ENCODE assay signal across 28 mouse cellular contexts in the genomic region with DNA sequence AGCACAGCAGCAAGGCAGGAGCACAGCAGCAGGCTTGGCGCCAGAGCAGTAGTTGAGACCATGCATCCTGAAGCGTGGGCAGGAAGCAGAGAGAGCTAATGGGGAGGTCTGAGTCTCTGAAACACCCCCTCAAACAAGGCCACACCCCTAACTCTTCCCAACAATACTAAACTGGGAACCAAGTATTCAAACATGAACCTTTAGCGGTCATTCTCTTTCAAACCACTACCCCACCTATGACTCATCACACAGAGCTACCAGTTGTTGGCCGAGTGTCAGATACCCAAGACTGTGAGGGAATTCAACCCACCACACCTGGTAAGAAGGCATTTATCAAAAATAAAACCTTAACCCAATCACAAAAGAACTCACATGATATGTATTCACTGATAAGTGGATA. TPM values are rescaled to one million over a fixed set of nuclear protein-coding genes. Genes with fewer than 3 reads are reported as not detected.
A peak's percentile ranks its signal among the peaks of the same experiment; 100 is the strongest.
DNase-seq lines count a peak whose midpoint lies in the region; ATAC-seq and TF ChIP-seq lines count a peak whose summit lies in the region.
"Had no signal": no experiment of that assay in that cellular context is flagged by ENCODE, and none has a peak within 500 bp of the region (broad histone marks: within the 10 kb centered on the region; RNA-seq: fewer than 3 reads in every experiment).

No protein-coding gene starts in this region.

- no peak for TF ChIP-seq EP300 in MEL (IDR thresholded peaks at IDR 0.05; ENCODE audit: low read depth in 1 of 2, low read length in 2 of 2)

- no peak for TF ChIP-seq CTCF in MEL (IDR thresholded peaks at IDR 0.05 in 2 of 3, conservative IDR thresholded peaks at IDR 0.05 in 1 of 3; ENCODE audit: control insufficient read depth in 1 of 3, insufficient read depth in 1 of 3, low read depth in 2 of 3, low read length in 3 of 3, poor library complexity in 1 of 3, severe bottlenecking in 1 of 3)
- TF ChIP-seq CTCF in cerebellum, adult 2 months (IDR thresholded peaks at IDR 0.05; ENCODE audit: borderline replicate concordance, insufficient read depth, low read depth, low read length), result no peak

- H3ac ChIP-seq in myocyte (ENCODE audit: control insufficient read depth, insufficient read length), result no peak overlapping the region

- H3K9ac ChIP-seq in midbrain, embryonic 11.5 days (ENCODE audit: low read length), result no peak overlapping the region
- no peak overlapping the region for H3K9ac ChIP-seq in midbrain, embryonic 16.5 days (ENCODE audit: low read depth, low read length)
- no peak overlapping the region for H3K9ac ChIP-seq in MEL (ENCODE audit: control insufficient read depth, low read depth, low read length, poor library complexity, severe bottlenecking)
- H3K9ac ChIP-seq in forebrain, embryonic 13.5 days, result no peak overlapping the region
- H3K9ac ChIP-seq: embryonic facial prominence, embryonic 13.5 days; forebrain, embryonic 12.5 days; heart, embryonic 12.5 days; hindbrain, embryonic 14.5 days had no signal

- H3K27ac ChIP-seq in midbrain, embryonic 11.5 days (ENCODE audit: low read depth, low read length), result no peak overlapping the region
- no peak overlapping the region for H3K27ac ChIP-seq in midbrain, embryonic 16.5 days (ENCODE audit: low read length)
- H3K27ac ChIP-seq in MEL (ENCODE audit: control insufficient read depth, low read depth, low read length), result no peak overlapping the region
- H3K27ac ChIP-seq in forebrain, embryonic 13.5 days, result no peak overlapping the region
- no peak overlapping the region for H3K27ac ChIP-seq in cerebellum, adult 2 months (ENCODE audit: insufficient read depth, low read length)
- H3K27ac ChIP-seq: embryonic facial prominence, embryonic 10.5 days; embryonic facial prominence, embryonic 13.5 days; forebrain, embryonic 12.5 days; hindbrain, embryonic 10.5 days; hindbrain, embryonic 14.5 days had no signal

- intact Hi-C loops in heart, postnatal 10 days (cut with DNase I), result no loop called here

- no peaks in the 10 kb centered on the region for H3K36me3 ChIP-seq in midbrain, embryonic 11.5 days (ENCODE audit: control insufficient read depth, insufficient read depth, low read length)
- no peaks in the 10 kb centered on the region for H3K36me3 ChIP-seq in midbrain, embryonic 16.5 days (ENCODE audit: control insufficient read depth, insufficient read depth, low read length)
- H3K36me3 ChIP-seq in MEL (ENCODE audit: control insufficient read depth in 1 of 2, insufficient read depth in 2 of 2, low read length in 2 of 2) (peaks cover 0 to 5% of the 10 kb centered on the region in 2 experiments; a peak in 2 of 4 replicates), myocyte (ENCODE audit: control insufficient read depth, insufficient read depth) (no peaks in the 10 kb centered on the region)
- H3K36me3 ChIP-seq in forebrain, embryonic 13.5 days (ENCODE audit: poor library complexity, severe bottlenecking), result no peaks in the 10 kb centered on the region
- H3K36me3 ChIP-seq: embryonic facial prominence, embryonic 10.5 days; embryonic facial prominence, embryonic 13.5 days; forebrain, embryonic 12.5 days; G1E; heart, embryonic 12.5 days; hindbrain, embryonic 10.5 days had no signal

- peak; percentile 81 for DNase-seq in heart, adult 11 months
- DNase-seq in heart, postnatal 10 days, result no peak
- peak; percentile 17 for DNase-seq in midbrain, embryonic 11.5 days (ENCODE audit: low spot score, missing footprints)
- peak; percentile 30 for DNase-seq in MEL (ENCODE audit: low read depth, low spot score)
- no peak for DNase-seq in cerebellum, adult 2 months
- DNase-seq: adrenal gland, adult 2 months; adrenal gland, postnatal 14 days; cerebellum, adult 11 months; cerebellum, adult 8-10 months; cerebellum, postnatal 10 days; cerebellum, postnatal 36 days; embryo, embryonic 11 days; gastrocnemius, postnatal 10 days; gastrocnemius, postnatal 36 days; heart, adult 18-20 months had no signal

- H3K79me2 ChIP-seq in MEL (ENCODE audit: control insufficient read depth, insufficient read depth, low read length, poor library complexity) (no peaks in the 10 kb centered on the region), myocyte (ENCODE audit: control insufficient read depth, insufficient read depth) (no peaks in the 10 kb centered on the region)

- WGBS in midbrain, embryonic 11.5 days, result 91% methylated on average over 4 of the region's 4 CpGs
- 76% methylated on average over 4 of the region's 4 CpGs for WGBS in midbrain, embryonic 16.5 days
- 73% methylated on average over 4 of the region's 4 CpGs for WGBS in forebrain, embryonic 13.5 days
- 68% methylated on average over 4 of the region's 4 CpGs for WGBS in cerebellum, adult 2 months

- H3K9me3 ChIP-seq in midbrain, embryonic 11.5 days (ENCODE audit: control insufficient read depth, low read length), result no peaks in the 10 kb centered on the region
- no peaks in the 10 kb centered on the region for H3K9me3 ChIP-seq in midbrain, embryonic 16.5 days (replicated peaks; ENCODE audit: control insufficient read depth, low read length, poor library complexity, severe bottlenecking)
- no peaks in the 10 kb centered on the region for H3K9me3 ChIP-seq in MEL (replicated peaks; ENCODE audit: insufficient read depth, low read length)
- no peaks in the 10 kb centered on the region for H3K9me3 ChIP-seq in forebrain, embryonic 13.5 days (replicated peaks)
- H3K9me3 ChIP-seq: embryonic facial prominence, embryonic 10.5 days; embryonic facial prominence, embryonic 13.5 days; forebrain, embryonic 12.5 days; G1E; heart, embryonic 12.5 days; hindbrain, embryonic 10.5 days had no signal

- no peak for TF ChIP-seq POLR2A in MEL (IDR thresholded peaks at IDR 0.05; ENCODE audit: control insufficient read depth in 1 of 2, insufficient read depth in 1 of 2, low read depth in 1 of 2, low read length in 2 of 2, poor library complexity in 1 of 2)
- TF ChIP-seq POLR2A in myocyte (IDR thresholded peaks at IDR 0.05; ENCODE audit: insufficient read length, low read depth), result no peak
- no peak for TF ChIP-seq POLR2A in cerebellum, adult 2 months (IDR thresholded peaks at IDR 0.05; ENCODE audit: borderline replicate concordance, insufficient read depth, low read length)

- no peak for ATAC-seq in midbrain, embryonic 11.5 days (ENCODE audit: low FRiP score)
- no peak for ATAC-seq in midbrain, embryonic 16.5 days
- ATAC-seq in forebrain, embryonic 13.5 days, result no peak
- ATAC-seq: forebrain, embryonic 16.5 days; intestine, postnatal 0 days had no signal

- H3K4me2 ChIP-seq in midbrain, embryonic 11.5 days, result no peak overlapping the region
- no peak overlapping the region for H3K4me2 ChIP-seq in midbrain, embryonic 16.5 days (ENCODE audit: low read length)
- H3K4me2 ChIP-seq in myocyte (ENCODE audit: low read depth), result peak overlapping the region; percentile 44
- H3K4me2 ChIP-seq in forebrain, embryonic 13.5 days, result no peak overlapping the region
- H3K4me2 ChIP-seq: embryonic facial prominence, embryonic 13.5 days; forebrain, embryonic 12.5 days; heart, embryonic 12.5 days; hindbrain, embryonic 14.5 days had no signal

- H3K4me1 ChIP-seq in midbrain, embryonic 11.5 days (ENCODE audit: control insufficient read depth, insufficient read depth, low read length), result no peaks in the 10 kb centered on the region
- H3K4me1 ChIP-seq in midbrain, embryonic 16.5 days (ENCODE audit: control insufficient read depth, insufficient read depth, low read length), result no peaks in the 10 kb centered on the region
- peaks cover 0 to 12% of the 10 kb centered on the region in 2 experiments; a peak in 2 of 4 replicates for H3K4me1 ChIP-seq in MEL (ENCODE audit: control insufficient read depth in 1 of 2, insufficient read depth in 2 of 2, low read length in 2 of 2)
- no peaks in the 10 kb centered on the region for H3K4me1 ChIP-seq in forebrain, embryonic 13.5 days
- H3K4me1 ChIP-seq in cerebellum, adult 2 months (ENCODE audit: control insufficient read depth, insufficient read depth, low read length), result no peaks in the 10 kb centered on the region
- H3K4me1 ChIP-seq: embryonic facial prominence, embryonic 13.5 days; forebrain, embryonic 12.5 days; hindbrain, embryonic 10.5 days had no signal

- TF ChIP-seq RAD21 in MEL (IDR thresholded peaks at IDR 0.05; ENCODE audit: low read depth, low read length), result no peak

- H3K27me3 ChIP-seq in midbrain, embryonic 11.5 days (ENCODE audit: control insufficient read depth, insufficient read depth, low read length), result no peaks in the 10 kb centered on the region; the same call in 1 of the 2 replicates
- peaks cover 8% of the 10 kb centered on the region for H3K27me3 ChIP-seq in midbrain, embryonic 16.5 days (ENCODE audit: control insufficient read depth, insufficient read depth, low read depth, low read length)
- no peaks in the 10 kb centered on the region; a peak in 1 of 4 replicates for H3K27me3 ChIP-seq in MEL (ENCODE audit: control insufficient read depth in 1 of 2, insufficient read depth in 2 of 2, low read length in 2 of 2)
- H3K27me3 ChIP-seq in myocyte (ENCODE audit: control insufficient read depth, insufficient read depth, insufficient read length), result peaks cover 14% of the 10 kb centered on the region
- peaks cover 27% of the 10 kb centered on the region for H3K27me3 ChIP-seq in forebrain, embryonic 13.5 days
- H3K27me3 ChIP-seq in cerebellum, adult 2 months (ENCODE audit: control insufficient read depth, insufficient read depth, low read length), result no peaks in the 10 kb centered on the region

- H3K4me3 ChIP-seq in midbrain, embryonic 11.5 days (ENCODE audit: low read depth, low read length), result no peak overlapping the region
- H3K4me3 ChIP-seq in midbrain, embryonic 16.5 days (ENCODE audit: low read depth, low read length), result no peak overlapping the region
- no peak overlapping the region for H3K4me3 ChIP-seq in MEL (ENCODE audit: control insufficient read depth in 1 of 2, insufficient read depth in 1 of 2, low read depth in 2 of 2, low read length in 2 of 2)
- H3K4me3 ChIP-seq in myocyte, result no peak overlapping the region
- no peak overlapping the region for H3K4me3 ChIP-seq in forebrain, embryonic 13.5 days
- H3K4me3 ChIP-seq in cerebellum, adult 2 months (replicated peaks; ENCODE audit: insufficient read depth, low read depth, low read length), result no peak overlapping the region
- H3K4me3 ChIP-seq: embryonic facial prominence, embryonic 10.5 days; embryonic facial prominence, embryonic 13.5 days; erythroblast, embryonic 14.5 days; forebrain, embryonic 12.5 days; heart, embryonic 12.5 days; hindbrain, embryonic 10.5 days had no signal

RNA-seq across cellular contexts. Expression of a gene that starts 8.7 kb away (rescaled TPM):
- total RNA-seq in heart, postnatal 10 days (2021), result 10 to 100 TPM; 28.6 to 30.4 TPM
- 0.63 and 0.65 TPM in 2 replicates for polyA plus RNA-seq in midbrain, embryonic 11.5 days (2014; fragmentation: Nextera tagmentation; extraction: Ambion mirVana)
- 0.53 and 0.77 TPM in 2 replicates for polyA plus RNA-seq in midbrain, embryonic 16.5 days (2015; fragmentation: Nextera tagmentation; extraction: Ambion mirVana)
- total RNA-seq in MEL (2012; rRNA removed), result 8.4 and 10.4 TPM in 2 replicates
- polyA plus RNA-seq in MEL (2012; ENCODE audit: insufficient read depth in 1 of 2, insufficient read length in 2 of 2, low read depth in 1 of 2, low replicate concordance in 2 of 2, missing spikeins in 1 of 2) (1 to 10 TPM in 1 of 2 experiments, not detected in 1; 9.5 TPM), myocyte (2012; fragmentation: generic; extraction: Trizol) (1.2 TPM)
- polyA plus RNA-seq in forebrain, embryonic 13.5 days (2015; fragmentation: Nextera tagmentation; extraction: Ambion mirVana), result 0.34 and 0.69 TPM in 2 replicates
- 0.62 and 1.1 TPM in 2 replicates for polyA plus RNA-seq in cerebellum, adult 2 months (2012; rRNA removed)
- total RNA-seq: G1E had no signal
- polyA plus RNA-seq: G1E had no signal

RNA-seq across cellular contexts. Expression of a gene that starts 10.1 kb away (rescaled TPM):
- 10 to 100 TPM; 40.2 to 41.7 TPM for total RNA-seq in heart, postnatal 10 days (2021)
- 94.2 and 94.8 TPM in 2 replicates for polyA plus RNA-seq in midbrain, embryonic 11.5 days (2014; fragmentation: Nextera tagmentation; extraction: Ambion mirVana)
- polyA plus RNA-seq in midbrain, embryonic 16.5 days (2015; fragmentation: Nextera tagmentation; extraction: Ambion mirVana), result 129 and 132 TPM in 2 replicates
- 54.8 and 60.9 TPM in 2 replicates for total RNA-seq in MEL (2012; rRNA removed)
- polyA plus RNA-seq in MEL (2012; ENCODE audit: insufficient read depth in 1 of 2, insufficient read length in 2 of 2, low read depth in 1 of 2, low replicate concordance in 2 of 2, missing spikeins in 1 of 2) (10 to 100 TPM in 1 of 2 experiments, not detected in 1; 72.3 TPM), myocyte (2012; fragmentation: generic; extraction: Trizol) (89.2 TPM)
- polyA plus RNA-seq in forebrain, embryonic 13.5 days (2015; fragmentation: Nextera tagmentation; extraction: Ambion mirVana), result 152 and 158 TPM in 2 replicates
- polyA plus RNA-seq in cerebellum, adult 2 months (2012; rRNA removed), result 105 and 114 TPM in 2 replicates

Comparison
In these comparisons a context has a peak if more than half of its experiments do, and no peak if none do; other contexts are left out.
1. DNase-seq: peak in heart, adult 11 months (single experiment), midbrain, embryonic 11.5 days (single experiment) and MEL (single experiment); none in heart, postnatal 10 days (0 of 2) and cerebellum, adult 2 months (0 of 2).